Mouse (Mus musculus): ENCODE results near the gene Mmd2.

GRCm38 (mm10) chr5:142629663-142630025, 21.0 kb upstream of the Mmd2 start:
- TF ChIP-seq POLR2A (IDR thresholded peaks at IDR 0.05; ENCODE audit: insufficient read depth, low read depth, low read length) (no peak), CTCF (IDR thresholded peaks at IDR 0.05; ENCODE audit: insufficient read depth, low read depth, low read length) (no peak)

Measured in olfactory bulb, adult 2 months (tissue).